Mouse (Mus musculus): ENCODE measurements around the gene Ilkap. TPM values are rescaled to one million over a fixed set of nuclear protein-coding genes. Genes with fewer than 3 reads are reported as not detected.

Ilkap gene
- polyA plus RNA-seq, 1 experiment = 77.6 TPM

GRCm38 (mm10) chr1:91365816-91366214 lies 32.8 kb downstream of the Ilkap start:
- no peak for TF ChIP-seq CEBPB (IDR thresholded peaks at IDR 0.05; ENCODE audit: low read depth)
- no peak for TF ChIP-seq MAX (IDR thresholded peaks at IDR 0.05)
- no peak for TF ChIP-seq MYOD1 (IDR thresholded peaks at IDR 0.05; ENCODE audit: control insufficient read depth, insufficient read length, low read depth)
- TF ChIP-seq MYOG (IDR thresholded peaks at IDR 0.05; ENCODE audit: control insufficient read depth, extremely low read depth, insufficient read length) = no peak
- TF ChIP-seq CTCF (IDR thresholded peaks at IDR 0.05; ENCODE audit: control insufficient read depth, insufficient read depth, insufficient read length) = no peak
- no peak for TF ChIP-seq USF1 (IDR thresholded peaks at IDR 0.05; ENCODE audit: low read depth)
- TF ChIP-seq FOSL1 (IDR thresholded peaks at IDR 0.05; ENCODE audit: insufficient read depth, low read length, poor library complexity, severe bottlenecking) = no peak
- Histone ChIP-seq H3K27me3 (ENCODE audit: control insufficient read depth, insufficient read depth, insufficient read length) (no peaks in the 10 kb centered on the region), H3ac (ENCODE audit: control insufficient read depth, insufficient read length, low read depth) (no peak overlapping the region), H3K36me3 (ENCODE audit: control insufficient read depth, insufficient read depth) (peaks cover 5% of the 10 kb centered on the region), H3K79me2 (ENCODE audit: control insufficient read depth, insufficient read depth) (peaks cover 10% of the 10 kb centered on the region), H3K79me3 (ENCODE audit: low read depth) (peaks cover 3% of the 10 kb centered on the region), H3K4me3 (ENCODE audit: insufficient read depth, poor library complexity, severe bottlenecking) (no peak overlapping the region)

GRCm38 (mm10) chr1:91364822-91365644 lies 33.6 kb downstream of the Ilkap start:
- no peak overlapping the region for H3ac ChIP-seq (ENCODE audit: control insufficient read depth, insufficient read length, low read depth)
- peaks cover 3% of the 10 kb centered on the region for H3K79me3 ChIP-seq (ENCODE audit: low read depth)
- TF ChIP-seq USF1 (IDR thresholded peaks at IDR 0.05; ENCODE audit: low read depth) (no peak), MYOD1 (IDR thresholded peaks at IDR 0.05; ENCODE audit: control insufficient read depth, insufficient read length, low read depth) (no peak), FOSL1 (IDR thresholded peaks at IDR 0.05; ENCODE audit: insufficient read depth, low read length, poor library complexity, severe bottlenecking) (no peak), MYOG (IDR thresholded peaks at IDR 0.05; ENCODE audit: control insufficient read depth, extremely low read depth, insufficient read length) (no peak), MAX (IDR thresholded peaks at IDR 0.05) (no peak), CEBPB (IDR thresholded peaks at IDR 0.05; ENCODE audit: low read depth) (no peak), CTCF (IDR thresholded peaks at IDR 0.05; ENCODE audit: control insufficient read depth, insufficient read depth, insufficient read length) (no peak)
- peaks cover 10% of the 10 kb centered on the region for H3K79me2 ChIP-seq (ENCODE audit: control insufficient read depth, insufficient read depth)
- H3K4me3 ChIP-seq (ENCODE audit: insufficient read depth, poor library complexity, severe bottlenecking) = no peak overlapping the region
- H3K27me3 ChIP-seq (ENCODE audit: control insufficient read depth, insufficient read depth, insufficient read length) = no peaks in the 10 kb centered on the region
- no peaks in the 10 kb centered on the region for H3K36me3 ChIP-seq (ENCODE audit: control insufficient read depth, insufficient read depth)

- H3ac ChIP-seq (ENCODE audit: control insufficient read depth, insufficient read length, low read depth) = no peak overlapping the region
- peaks cover 3% of the 10 kb centered on the region for H3K79me2 ChIP-seq (ENCODE audit: control insufficient read depth, insufficient read depth)
- H3K27me3 ChIP-seq (ENCODE audit: control insufficient read depth, insufficient read depth, insufficient read length) = no peaks in the 10 kb centered on the region
- TF ChIP-seq MAX (IDR thresholded peaks at IDR 0.05) = peak; percentile 32
- no peak for TF ChIP-seq FOSL1 (IDR thresholded peaks at IDR 0.05; ENCODE audit: insufficient read depth, low read length, poor library complexity, severe bottlenecking)
- no peaks in the 10 kb centered on the region for H3K36me3 ChIP-seq (ENCODE audit: control insufficient read depth, insufficient read depth)
- H3K4me3 ChIP-seq (ENCODE audit: insufficient read depth, poor library complexity, severe bottlenecking) = no peak overlapping the region
- no peaks in the 10 kb centered on the region for H3K79me3 ChIP-seq (ENCODE audit: low read depth)
These were observed 36.5 kb downstream of the Ilkap start for GRCm38 (mm10) chr1:91362113-91362512.

GRCm38 (mm10) chr1:91356105-91356504 lies 42.5 kb downstream of the Ilkap start:
- Histone ChIP-seq H3K79me3 (ENCODE audit: low read depth) (no peaks in the 10 kb centered on the region), H3K27me3 (ENCODE audit: control insufficient read depth, insufficient read depth, insufficient read length) (no peaks in the 10 kb centered on the region), H3K79me2 (ENCODE audit: control insufficient read depth, insufficient read depth) (no peaks in the 10 kb centered on the region), H3K36me3 (ENCODE audit: control insufficient read depth, insufficient read depth) (no peaks in the 10 kb centered on the region), H3ac (ENCODE audit: control insufficient read depth, insufficient read length, low read depth) (no peak overlapping the region), H3K4me3 (ENCODE audit: insufficient read depth, poor library complexity, severe bottlenecking) (no peak overlapping the region)
- TF ChIP-seq MYOD1 (IDR thresholded peaks at IDR 0.05; ENCODE audit: control insufficient read depth, insufficient read length, low read depth) = peak; percentile 35
- no peak for TF ChIP-seq MAX (IDR thresholded peaks at IDR 0.05)

GRCm38 (mm10) chr1:91352277-91352676 lies 46.3 kb downstream of the Ilkap start:
- H3K27me3 ChIP-seq (ENCODE audit: control insufficient read depth, insufficient read depth, insufficient read length) = no peaks in the 10 kb centered on the region
- no peaks in the 10 kb centered on the region for H3K36me3 ChIP-seq (ENCODE audit: control insufficient read depth, insufficient read depth)
- H3K79me2 ChIP-seq (ENCODE audit: control insufficient read depth, insufficient read depth) = no peaks in the 10 kb centered on the region
- H3K4me3 ChIP-seq (ENCODE audit: insufficient read depth, poor library complexity, severe bottlenecking) = no peak overlapping the region
- H3K79me3 ChIP-seq (ENCODE audit: low read depth) = no peaks in the 10 kb centered on the region
- H3ac ChIP-seq (ENCODE audit: control insufficient read depth, insufficient read length, low read depth) = no peak overlapping the region
- TF ChIP-seq USF1 (IDR thresholded peaks at IDR 0.05; ENCODE audit: low read depth) = no peak
- no peak for TF ChIP-seq CEBPB (IDR thresholded peaks at IDR 0.05; ENCODE audit: low read depth)
- no peak for TF ChIP-seq CTCF (IDR thresholded peaks at IDR 0.05; ENCODE audit: control insufficient read depth, insufficient read depth, insufficient read length)
- TF ChIP-seq MAX (IDR thresholded peaks at IDR 0.05) = peak; percentile 56
- no peak for TF ChIP-seq FOSL1 (IDR thresholded peaks at IDR 0.05; ENCODE audit: insufficient read depth, low read length, poor library complexity, severe bottlenecking)
- TF ChIP-seq MYOD1 (IDR thresholded peaks at IDR 0.05; ENCODE audit: control insufficient read depth, insufficient read length, low read depth) = peak; percentile 55

- Histone ChIP-seq H3K36me3 (ENCODE audit: control insufficient read depth, insufficient read depth) (no peaks in the 10 kb centered on the region), H3K79me2 (ENCODE audit: control insufficient read depth, insufficient read depth) (no peaks in the 10 kb centered on the region), H3K79me3 (ENCODE audit: low read depth) (no peaks in the 10 kb centered on the region), H3K27me3 (ENCODE audit: control insufficient read depth, insufficient read depth, insufficient read length) (no peaks in the 10 kb centered on the region), H3ac (ENCODE audit: control insufficient read depth, insufficient read length, low read depth) (no peak overlapping the region), H3K4me3 (ENCODE audit: insufficient read depth, poor library complexity, severe bottlenecking) (no peak overlapping the region)
- TF ChIP-seq CTCF (IDR thresholded peaks at IDR 0.05; ENCODE audit: control insufficient read depth, insufficient read depth, insufficient read length) (no peak), CEBPB (IDR thresholded peaks at IDR 0.05; ENCODE audit: low read depth) (no peak), MAX (IDR thresholded peaks at IDR 0.05) (peak; percentile 39)
These were observed 47.4 kb downstream of the Ilkap start for GRCm38 (mm10) chr1:91351249-91351648.
